18 mouse cellular contexts compared by ENCODE assay signal in the genomic region with DNA sequence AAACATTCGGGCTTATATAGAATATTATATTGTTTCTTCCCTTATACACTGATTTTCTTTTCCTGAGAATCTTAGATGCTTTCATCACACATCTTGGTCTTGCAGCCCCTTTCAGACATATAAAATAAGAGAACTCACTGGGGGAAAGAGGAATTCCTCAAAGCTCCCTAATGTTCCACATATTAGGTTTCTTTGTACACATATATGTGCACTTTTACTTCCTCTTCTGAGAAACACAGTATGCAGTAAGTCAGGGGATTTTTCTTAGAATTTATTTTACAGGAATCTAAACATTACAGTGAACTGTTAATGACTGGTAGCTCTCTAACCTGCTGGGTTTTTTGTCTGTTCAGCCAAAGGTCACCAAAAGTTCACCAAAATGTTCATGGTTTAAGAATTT.
"Had no signal": no experiment of that assay in that cellular context is flagged by ENCODE, and none has a peak within 500 bp of the region (broad histone marks: within the 10 kb centered on the region; RNA-seq: fewer than 3 reads in every experiment).

No protein-coding gene starts in this region.

- H3K9me3 ChIP-seq: midbrain, embryonic 10.5 days; midbrain, embryonic 12.5 days; neural tube, embryonic 13.5 days; neural tube, embryonic 15.5 days had no signal

- H3K9ac ChIP-seq: lung, embryonic 14.5 days; midbrain, embryonic 12.5 days; neural tube, embryonic 13.5 days; neural tube, embryonic 15.5 days had no signal

- H3K27me3 ChIP-seq: midbrain, embryonic 12.5 days; neural tube, embryonic 13.5 days; neural tube, embryonic 15.5 days had no signal

- H3K4me3 ChIP-seq: midbrain, embryonic 10.5 days; midbrain, embryonic 12.5 days; myocyte; neural tube, embryonic 13.5 days; neural tube, embryonic 15.5 days had no signal

- ATAC-seq: midbrain, embryonic 16.5 days had no signal

- H3K36me3 ChIP-seq: midbrain, embryonic 10.5 days; midbrain, embryonic 12.5 days; neural tube, embryonic 13.5 days; neural tube, embryonic 15.5 days had no signal

- H3K27ac ChIP-seq: midbrain, embryonic 10.5 days; midbrain, embryonic 12.5 days; neural tube, embryonic 13.5 days; neural tube, embryonic 15.5 days had no signal

- H3K4me2 ChIP-seq: lung, embryonic 14.5 days; midbrain, embryonic 12.5 days; neural tube, embryonic 13.5 days; neural tube, embryonic 15.5 days had no signal

- H3K4me1 ChIP-seq: midbrain, embryonic 10.5 days; midbrain, embryonic 12.5 days; neural tube, embryonic 13.5 days; neural tube, embryonic 15.5 days had no signal

- DNase-seq: lung, embryonic 14.5 days; lung, postnatal 10 days; lung, postnatal 4 days; midbrain, embryonic 14.5 days; retina, postnatal 1 day; right cerebral cortex, adult 18-20 months; right cerebral cortex, postnatal 25 days; right cerebral cortex, postnatal 4 days; spleen, adult 18-20 months; thymus, adult 18-20 months; thymus, postnatal 14 days; thymus, postnatal 36 days had no signal
